Mouse (Mus musculus) cerebellum, adult 9-10 months (tissue): ENCODE results near the gene Gm45713.

ENCODE experiments used
- DNase-seq: peaks from one replicate; pipeline ENCODE4 v3.0.0; 2022

Gene Gm45713

DNA sequence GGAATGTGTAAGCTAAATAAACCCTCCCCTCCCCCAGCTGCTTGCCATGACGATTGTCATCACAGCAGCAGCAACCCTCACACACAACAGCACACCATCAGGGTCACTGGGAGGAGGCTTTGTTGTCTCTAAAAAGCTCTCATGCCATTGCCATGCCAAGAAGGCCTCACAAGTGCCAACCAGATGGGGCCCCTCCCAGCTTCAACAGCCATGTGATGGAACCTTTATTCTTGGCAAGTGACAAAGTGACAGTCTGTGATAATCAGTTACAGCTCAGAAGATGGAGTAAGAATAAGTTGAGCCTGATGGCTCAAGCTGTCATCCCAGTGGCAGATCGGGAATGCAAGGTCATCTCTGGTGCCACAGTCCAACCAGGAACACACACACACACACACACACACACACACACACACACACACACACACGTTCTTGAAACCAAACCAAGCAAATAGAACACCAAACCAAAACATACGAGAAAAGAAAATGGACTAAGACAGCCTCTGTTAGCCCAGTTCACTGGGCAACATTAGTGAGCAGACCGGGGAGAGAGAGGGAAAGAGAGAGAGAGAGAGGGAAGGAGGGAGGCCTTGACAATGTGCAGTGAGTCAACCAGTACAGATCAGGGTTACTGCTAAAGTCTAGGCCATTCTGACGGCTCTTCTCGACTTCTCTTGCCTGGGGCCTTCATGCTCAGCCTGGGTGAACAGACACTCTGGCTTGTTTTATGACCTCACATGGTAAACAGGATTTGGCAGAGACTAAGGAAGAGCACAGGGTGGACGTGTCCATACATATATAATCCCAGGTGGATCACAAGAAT, 4.1 kb upstream of the Gm45713 start:
- no peak for DNase-seq

- no peak for DNase-seq
These were observed 2.4 kb upstream of the Gm45713 start for GRCm38 (mm10) chr7:45138403-45138802.

DNA sequence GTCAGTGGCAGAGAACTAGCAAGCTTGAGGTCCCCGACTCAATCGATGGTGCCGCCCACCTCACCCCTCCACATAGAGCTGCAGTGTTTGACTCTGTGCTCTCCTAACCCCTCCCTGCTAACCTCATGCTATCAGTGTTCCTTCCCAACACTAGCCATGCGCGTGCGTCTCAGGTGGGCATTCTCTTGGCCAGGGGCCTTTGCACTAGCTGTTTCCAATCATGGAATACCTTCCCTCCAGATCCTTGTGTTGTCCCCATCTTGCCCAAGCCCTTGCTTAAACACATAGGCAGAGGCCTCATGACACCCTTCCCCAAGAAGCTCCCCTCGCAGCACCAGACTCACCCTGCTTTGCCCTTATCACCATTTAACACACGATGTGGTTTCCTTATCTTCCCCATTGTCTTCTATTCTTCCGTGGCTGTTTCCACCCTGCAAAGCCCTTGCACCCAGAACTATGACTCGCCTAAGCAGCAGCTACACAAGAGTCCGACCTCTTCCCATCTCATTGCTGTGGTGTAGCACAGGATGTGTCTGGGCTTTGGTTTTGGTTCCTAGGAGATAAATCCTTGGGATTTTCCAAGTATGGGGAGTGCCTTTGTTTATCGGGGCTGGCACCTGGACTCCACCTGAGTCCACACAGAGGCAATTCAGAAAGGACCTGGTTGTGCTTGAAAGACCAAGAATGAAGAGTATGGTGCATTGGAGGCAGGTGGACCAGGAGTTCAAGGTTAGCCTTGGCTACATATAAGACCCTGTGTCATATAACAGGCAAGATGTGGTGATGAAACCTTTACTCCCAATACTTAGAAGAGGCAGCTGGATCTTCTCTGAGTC, 1.4 kb upstream of the Gm45713 start:
- DNase-seq, result peak; percentile 39

DNA sequence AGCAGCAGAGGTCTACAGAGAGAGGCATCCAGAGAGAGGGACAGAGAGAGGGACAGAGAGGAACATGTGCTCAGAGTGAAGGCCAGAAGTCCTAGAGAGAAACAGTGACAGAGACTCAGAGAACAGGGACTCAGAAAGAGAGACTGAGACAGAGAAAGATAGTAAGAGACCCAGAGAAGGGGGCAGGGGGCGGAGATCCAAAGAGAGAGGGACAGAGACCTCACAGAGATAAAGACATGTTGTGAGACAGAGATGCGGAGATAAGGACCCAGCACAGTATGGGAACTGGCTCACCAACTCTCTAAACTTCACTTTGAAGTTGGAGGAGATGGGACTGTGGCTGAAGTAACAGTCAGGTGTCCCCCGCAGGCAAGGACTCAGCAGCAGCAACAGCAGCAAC, 661 bp downstream of the Gm45713 start:
- no peak for DNase-seq

- DNase-seq, result peak; percentile 54
These were observed 1.4 kb downstream of the Gm45713 start for GRCm38 (mm10) chr7:45134544-45135026.

- DNase-seq, result no peak
These were observed 2.4 kb downstream of the Gm45713 start for GRCm38 (mm10) chr7:45133446-45134159.

GRCm38 (mm10) chr7:45131850-45132249, 4.2 kb downstream of the Gm45713 start:
- DNase-seq, result peak; percentile 45

DNA sequence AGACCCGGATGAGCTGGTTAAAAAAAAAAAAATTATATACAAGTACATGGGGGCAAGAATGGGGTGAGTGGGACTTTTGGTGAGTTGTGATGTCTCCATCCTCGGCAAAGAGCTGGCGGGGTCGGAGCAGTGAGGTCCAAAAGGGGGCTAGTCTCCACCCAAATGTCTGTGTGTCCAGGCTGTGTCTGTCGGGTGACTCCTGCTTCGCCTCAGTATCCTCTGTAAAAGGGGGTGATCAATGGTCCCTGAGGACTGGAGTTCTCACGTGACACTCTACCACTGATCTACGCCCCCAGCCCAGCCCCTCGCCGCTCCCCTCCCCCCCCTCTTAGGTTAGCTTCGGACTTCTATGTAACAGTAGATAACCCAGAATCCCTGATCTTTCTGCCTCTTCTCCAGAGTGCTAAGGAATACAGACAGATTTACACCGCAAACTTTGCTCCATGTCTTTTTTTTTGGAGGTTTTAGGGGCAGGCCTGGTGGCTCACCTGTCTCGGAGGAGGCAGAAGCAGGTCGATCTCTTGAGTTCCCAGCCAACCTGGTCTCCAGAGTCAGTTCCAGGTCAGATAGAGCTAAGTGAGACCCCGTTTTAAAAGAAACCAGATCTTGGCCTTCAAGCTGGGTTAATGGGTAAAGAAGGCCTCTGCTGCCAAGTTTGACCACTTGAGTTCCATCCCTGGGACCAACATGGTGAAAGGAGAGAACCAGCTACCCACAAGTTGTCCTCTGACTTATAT, 6.1 kb downstream of the Gm45713 start:
- DNase-seq, result peak; percentile 49

- DNase-seq, result no peak
These were observed 6.7 kb downstream of the Gm45713 start for GRCm38 (mm10) chr7:45129318-45129717.

GRCm38 (mm10) chr7:45128624-45129246, 7.3 kb downstream of the Gm45713 start, which contains the start of gene Rpl13a:
Gene Rpl13a, minus strand, starts transcription at chr7:45128761.
- DNase-seq, result peak; percentile 100

DNA sequence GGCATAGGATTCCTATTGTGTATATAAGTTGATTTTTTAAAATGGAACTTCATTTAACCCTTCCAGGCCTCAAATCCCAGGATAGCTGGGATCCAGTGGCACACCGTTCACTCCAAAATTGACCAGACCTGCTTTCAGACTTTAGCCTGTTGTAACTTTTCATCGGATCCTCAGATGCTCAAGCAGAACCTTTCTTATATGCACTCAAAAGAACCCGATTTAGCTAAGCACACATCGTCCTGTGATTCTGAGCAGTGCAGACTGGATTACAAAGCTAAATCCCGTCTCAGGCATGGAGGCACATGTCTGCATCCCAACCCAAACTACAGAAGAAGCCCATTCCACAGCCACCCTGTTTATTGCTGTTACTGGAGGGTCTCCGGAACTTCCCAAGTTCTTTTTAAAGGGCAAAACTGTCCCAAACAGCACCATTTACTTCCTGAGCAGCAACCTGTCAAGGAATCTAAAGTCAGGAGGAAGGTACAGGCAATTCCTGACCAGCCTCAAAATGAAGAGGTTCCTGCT, 8.3 kb downstream of the Gm45713 start:
- DNase-seq, result no peak

DNA sequence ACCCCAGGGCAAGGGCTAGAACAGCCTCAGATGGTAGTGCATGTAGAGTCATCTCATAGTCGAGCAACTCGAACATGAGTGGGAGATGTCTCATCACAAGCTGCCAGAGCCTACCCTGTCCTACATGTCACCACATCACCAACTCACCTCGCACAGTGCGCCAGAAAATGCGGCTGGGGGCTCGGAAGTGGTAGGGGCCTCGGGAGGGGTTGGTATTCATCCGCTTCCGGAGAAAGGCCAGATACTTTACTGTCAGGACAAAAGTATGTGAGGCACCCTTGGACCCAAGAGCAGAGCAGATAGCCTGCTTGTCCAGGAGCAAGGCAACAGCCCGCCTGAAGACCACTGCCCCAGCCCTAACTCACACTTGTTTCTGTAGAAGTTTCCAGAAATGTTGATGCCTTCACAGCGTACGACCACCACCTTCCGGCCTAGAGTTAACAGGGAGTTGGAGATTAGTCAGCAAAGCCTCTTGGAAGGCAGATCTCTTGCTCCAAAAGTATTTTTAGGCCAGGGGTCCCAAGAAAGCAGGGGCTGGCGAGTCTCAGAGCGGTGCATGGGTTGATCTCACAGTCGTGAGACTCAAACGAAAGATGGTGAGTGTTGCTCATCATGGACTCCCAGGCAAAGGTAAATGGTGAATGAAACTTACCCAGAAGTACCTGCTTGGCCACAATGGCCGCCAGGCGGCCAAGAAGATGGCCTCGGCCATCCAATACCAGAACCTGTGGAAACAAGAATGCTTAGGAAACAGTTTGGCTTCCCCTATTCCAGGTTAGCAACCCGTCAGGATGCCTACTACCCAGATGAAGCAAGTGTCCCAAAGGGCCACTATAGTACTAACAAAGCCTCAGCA, 9.0 kb downstream of the Gm45713 start:
- DNase-seq, result peak; percentile 51

DNA sequence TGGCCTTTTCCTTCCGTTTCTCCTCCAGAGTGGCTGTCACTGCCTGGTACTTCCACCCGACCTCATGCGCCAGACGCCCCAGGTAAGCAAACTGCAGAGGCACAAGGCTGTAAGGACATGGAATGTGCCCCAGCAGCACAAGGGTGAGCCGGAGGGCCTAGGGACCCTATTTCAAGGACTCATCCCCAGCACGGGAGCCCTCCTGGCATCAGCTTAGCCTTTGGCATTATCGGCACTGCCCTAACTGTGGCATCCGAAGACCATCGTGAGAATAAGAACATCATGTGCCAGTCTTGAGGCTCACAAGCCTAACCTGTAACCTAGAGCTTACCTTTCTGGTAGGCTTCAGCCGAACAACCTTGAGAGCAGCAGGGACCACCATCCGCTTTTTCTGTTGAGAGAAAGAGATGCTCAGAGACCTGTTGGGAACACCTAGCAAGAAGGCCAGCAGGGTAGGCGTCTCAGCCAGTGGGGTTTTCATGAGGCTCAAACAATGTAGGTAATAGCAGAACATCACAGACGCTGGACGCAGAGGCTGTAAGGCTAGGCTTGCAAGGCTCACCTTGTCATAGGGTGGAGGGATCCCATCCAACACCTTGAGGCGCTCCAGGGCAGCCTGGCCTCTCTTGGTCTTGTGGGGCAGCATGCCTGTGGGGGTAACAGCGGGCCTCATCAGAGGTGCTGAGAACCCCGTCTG, 9.7 kb downstream of the Gm45713 start:
- DNase-seq, result peak; percentile 55

GRCm38 (mm10) chr7:45125649-45126048, 10.4 kb downstream of the Gm45713 start:
- DNase-seq, result peak; percentile 43

GRCm38 (mm10) chr7:45125144-45125600, 10.9 kb downstream of the Gm45713 start:
- no peak for DNase-seq

GRCm38 (mm10) chr7:45124224-45125143, 11.5 kb downstream of the Gm45713 start, which contains the start of gene Rps11:
Gene Rps11, minus strand, starts transcription at chr7:45124439.
- DNase-seq, result peak; percentile 99

GRCm38 (mm10) chr7:45123186-45123570, 12.9 kb downstream of the Gm45713 start:
- no peak for DNase-seq

GRCm38 (mm10) chr7:45122561-45123185, 13.4 kb downstream of the Gm45713 start:
- peak; percentile 44 for DNase-seq
